Mouse (Mus musculus) retina, postnatal 1 day (tissue): ENCODE measurements around the gene Tnfaip3.
A peak's percentile ranks its signal among the peaks of the same experiment; 100 is the strongest.

ENCODE experiments used
- DNase-seq: peaks from one replicate; pipeline ENCODE4 v3.0.0-alpha.2; 2012

Tnfaip3 gene

GRCm38 (mm10) chr10:18959777-18960492 lies 55.5 kb downstream of the Tnfaip3 start:
- DNase-seq = peak; percentile 22

GRCm38 (mm10) chr10:18953706-18954071 lies 61.8 kb downstream of the Tnfaip3 start:
- peak; percentile 68 for DNase-seq

DNA sequence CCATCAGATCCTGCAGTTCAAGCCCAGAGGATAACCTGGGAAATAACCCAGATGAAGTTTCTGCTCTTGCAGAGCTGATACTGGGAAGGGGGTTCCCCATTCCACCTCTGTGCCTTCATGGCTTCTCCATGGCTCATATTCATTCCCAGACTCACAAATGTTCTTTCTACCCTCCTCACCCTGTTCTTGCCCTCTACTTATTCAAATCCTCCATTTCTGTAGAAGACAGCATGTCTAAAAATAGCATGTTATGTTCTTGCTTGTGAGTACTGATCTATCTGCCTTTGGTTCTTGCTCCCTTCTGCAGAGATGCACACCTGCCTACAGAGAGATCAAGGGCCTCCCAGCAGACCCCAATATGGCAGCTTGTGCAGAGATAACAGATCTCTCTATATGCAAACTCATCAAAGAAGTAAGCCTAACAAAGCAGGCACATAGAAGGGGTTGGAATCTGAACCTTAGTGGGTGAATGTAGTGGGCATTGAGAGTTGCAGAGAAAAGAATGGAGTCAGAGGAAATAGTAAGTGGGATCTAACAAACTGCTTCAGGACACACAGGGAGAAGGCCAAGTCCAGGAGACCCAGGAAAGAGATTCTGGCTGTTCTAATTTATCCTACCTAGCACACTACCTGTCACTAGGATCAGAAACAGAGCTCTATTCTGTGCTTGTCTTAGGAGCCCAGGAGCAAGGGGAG lies 62.3 kb downstream of the Tnfaip3 start:
- DNase-seq = no peak
